Mouse (Mus musculus) right cerebral cortex, adult 18-20 months (tissue): ENCODE data around the gene Arsb.
A peak's percentile ranks its signal among the peaks of the same experiment; 100 is the strongest.
"Not testable (repeated sequence)": the region's sequence is repeated elsewhere in the genome, so short reads cannot be mapped to it uniquely, and the experiment has no call there.

ENCODE experiments used
- DNase-seq: peaks from one replicate; pipeline ENCODE4 v3.0.0; 2022; ENCODE audit warnings: mixed read lengths

Gene Arsb

GRCm38 (mm10) chr13:93930561-93931340 is 159.3 kb downstream of the Arsb start:
- DNase-seq: peak; percentile 83

- no peak for DNase-seq
These were observed 165.0 kb downstream of the Arsb start for GRCm38 (mm10) chr13:93936455-93936854.

GRCm38 (mm10) chr13:93938118-93938517 is 166.7 kb downstream of the Arsb start:
- no peak for DNase-seq

GRCm38 (mm10) chr13:93939363-93940127 is 168.1 kb downstream of the Arsb start:
- no peak for DNase-seq

GRCm38 (mm10) chr13:93940742-93941531 is 169.5 kb downstream of the Arsb start:
- DNase-seq: no peak

- no peak for DNase-seq
These were observed 179.6 kb downstream of the Arsb start for GRCm38 (mm10) chr13:93950996-93951395.

GRCm38 (mm10) chr13:93951555-93951954 is 180.1 kb downstream of the Arsb start:
- no peak for DNase-seq

GRCm38 (mm10) chr13:93952466-93952865 is 181.0 kb downstream of the Arsb start:
- no peak for DNase-seq

- no peak for DNase-seq
These were observed 186.5 kb downstream of the Arsb start for GRCm38 (mm10) chr13:93957907-93958306.

- DNase-seq: no peak
These were observed 194.8 kb downstream of the Arsb start for GRCm38 (mm10) chr13:93966271-93966670.

- DNase-seq: peak; percentile 53
These were observed 195.7 kb downstream of the Arsb start for GRCm38 (mm10) chr13:93967138-93967537.

- DNase-seq: no peak
These were observed 198.7 kb downstream of the Arsb start for GRCm38 (mm10) chr13:93970115-93970514.

- DNase-seq: no peak
These were observed 201.0 kb downstream of the Arsb start for GRCm38 (mm10) chr13:93972423-93972822.

GRCm38 (mm10) chr13:93975668-93976067 is 204.2 kb downstream of the Arsb start:
- DNase-seq: no peak

GRCm38 (mm10) chr13:93976897-93977530 is 205.6 kb downstream of the Arsb start:
- no peak for DNase-seq

- DNase-seq: no peak
These were observed 207.5 kb downstream of the Arsb start for GRCm38 (mm10) chr13:93978703-93979495.

- DNase-seq: no peak
These were observed 208.3 kb downstream of the Arsb start for GRCm38 (mm10) chr13:93979754-93980153.

- DNase-seq: no peak
These were observed 213.1 kb downstream of the Arsb start for GRCm38 (mm10) chr13:93984521-93984920.

GRCm38 (mm10) chr13:93985181-93985580 is 213.8 kb downstream of the Arsb start:
- no peak for DNase-seq

- DNase-seq: not testable (repeated sequence)
These were observed 214.3 kb downstream of the Arsb start for GRCm38 (mm10) chr13:93985750-93986149.

- DNase-seq: no peak
These were observed 216.2 kb downstream of the Arsb start for GRCm38 (mm10) chr13:93987611-93988010.

- DNase-seq: no peak
These were observed 217.8 kb downstream of the Arsb start for GRCm38 (mm10) chr13:93989208-93989607.
